Mouse (Mus musculus) liver, adult (tissue): ENCODE results near the gene Kif12.

Experiments used
- GATA4 ChIP-seq: IDR thresholded peaks from 2 replicates; pipeline ENCODE4 v1.6.1; 2014; ENCODE audit warnings: mild to moderate bottlenecking, low read length; ENCODE audit not compliant: insufficient replicate concordance

Kif12 gene

GRCm38 (mm10) chr4:63186281-63186870, 14.4 kb upstream of the Kif12 start:
- no peak for TF ChIP-seq GATA4

DNA sequence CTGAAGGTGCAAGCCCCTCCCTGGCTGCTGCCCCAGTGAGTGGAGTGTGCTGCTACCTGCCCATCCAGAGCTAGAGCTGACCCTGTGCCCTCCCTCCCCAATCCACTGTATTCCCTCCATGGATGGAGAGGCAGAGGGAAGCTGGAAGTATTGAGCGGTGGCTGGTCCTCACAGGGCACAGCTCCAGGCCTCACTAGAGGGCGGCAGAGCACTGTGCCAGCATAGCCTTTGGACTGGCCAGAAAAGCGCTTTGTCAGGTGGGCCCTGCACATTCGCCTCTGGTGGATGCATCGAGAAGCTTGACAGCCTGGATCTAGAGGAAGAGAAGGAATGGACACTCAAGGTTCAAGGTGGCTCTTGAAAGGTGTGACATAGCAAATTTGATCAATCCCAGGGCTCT, 9.6 kb upstream of the Kif12 start:
- no peak for TF ChIP-seq GATA4

DNA sequence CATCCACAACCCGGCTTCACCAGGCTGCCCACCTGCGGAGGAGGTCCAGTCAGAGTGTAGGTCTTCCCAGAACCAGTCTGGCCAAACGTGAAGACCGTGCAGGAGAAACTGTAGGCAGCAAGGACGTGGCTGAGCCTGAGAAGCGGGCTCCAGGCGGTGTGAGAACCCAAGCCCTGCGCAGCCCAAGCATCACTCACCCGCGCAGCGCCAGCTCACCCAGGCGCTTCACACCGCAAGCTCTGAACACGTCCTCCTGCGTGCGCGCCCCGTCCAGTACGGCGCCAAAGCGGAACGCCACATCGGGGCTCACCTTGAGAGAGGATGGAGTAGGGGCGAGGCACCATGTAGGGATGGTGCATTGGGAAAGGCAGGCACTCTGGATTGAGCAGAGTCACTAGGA, 809 bp downstream of the Kif12 start:
- no peak for TF ChIP-seq GATA4

GRCm38 (mm10) chr4:63170061-63170460, 1.9 kb downstream of the Kif12 start:
- no peak for TF ChIP-seq GATA4

- TF ChIP-seq GATA4: no peak
These were observed 5.6 kb downstream of the Kif12 start for GRCm38 (mm10) chr4:63166323-63166722.

DNA sequence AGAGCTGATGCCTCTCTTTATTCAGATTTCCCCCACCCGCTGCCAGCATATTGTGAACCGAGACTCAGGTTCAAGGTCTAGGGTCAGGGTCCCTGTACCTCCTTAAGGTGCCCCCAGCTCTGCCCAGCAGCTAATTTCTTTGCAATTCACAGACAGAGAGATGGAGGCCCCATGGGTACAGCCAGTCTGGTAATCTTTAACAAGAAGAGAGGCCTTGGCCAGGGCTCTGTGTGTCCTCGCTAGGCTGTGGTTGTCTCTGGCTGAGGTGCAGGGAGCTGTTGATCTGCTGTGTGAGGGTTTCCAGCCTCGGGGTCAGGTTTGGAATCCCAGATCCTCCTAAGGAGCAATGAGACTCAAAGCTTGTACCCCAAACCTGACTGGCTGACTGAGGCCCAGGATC, 6.3 kb downstream of the Kif12 start:
- no peak for TF ChIP-seq GATA4

- no peak for TF ChIP-seq GATA4
These were observed 12.9 kb downstream of the Kif12 start for GRCm38 (mm10) chr4:63158961-63159592.

GRCm38 (mm10) chr4:63158192-63158591, 13.7 kb downstream of the Kif12 start:
- no peak for TF ChIP-seq GATA4

DNA sequence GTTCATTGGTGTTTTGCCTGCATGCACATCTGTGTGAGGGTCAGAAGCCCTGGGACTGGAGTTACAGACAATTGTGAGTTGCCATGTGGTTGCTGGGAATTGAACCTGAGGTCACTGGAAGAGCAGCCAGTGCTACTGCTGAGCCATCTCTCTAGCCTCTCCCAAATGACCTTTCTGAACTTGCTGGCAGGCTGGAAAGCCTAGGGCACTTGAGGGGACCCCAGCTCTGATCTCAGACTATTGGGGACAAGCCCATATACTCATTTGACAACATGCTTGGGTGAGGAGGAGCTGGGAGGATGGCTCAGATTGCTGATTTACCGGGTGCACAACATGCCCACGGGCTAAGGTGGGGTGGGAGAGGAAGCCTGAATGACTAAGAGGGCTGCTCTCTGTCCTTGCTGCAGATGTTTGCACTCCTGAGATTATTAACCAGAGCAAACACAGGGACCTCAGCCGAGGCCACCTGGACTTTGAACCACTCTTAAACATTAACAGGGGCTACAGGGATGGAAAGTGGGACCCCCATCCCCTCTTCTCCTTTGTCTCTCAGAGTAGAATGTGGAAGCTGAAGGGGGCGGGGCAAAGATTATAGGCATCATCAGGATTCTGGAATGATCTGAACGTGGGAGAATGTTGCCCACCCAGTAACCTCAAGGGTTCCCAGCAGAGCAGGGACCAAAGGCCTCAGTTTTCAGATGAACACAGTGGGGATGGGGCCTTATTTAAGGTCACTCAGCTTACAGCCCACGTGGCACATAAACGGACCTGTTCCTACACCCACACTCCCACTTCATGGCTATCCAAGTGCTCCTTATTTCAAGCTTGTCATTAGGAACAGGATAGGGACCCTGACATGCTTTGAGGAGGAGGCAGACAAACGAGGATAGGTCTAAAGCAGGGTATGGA, 15.0 kb downstream of the Kif12 start:
- no peak for TF ChIP-seq GATA4

DNA sequence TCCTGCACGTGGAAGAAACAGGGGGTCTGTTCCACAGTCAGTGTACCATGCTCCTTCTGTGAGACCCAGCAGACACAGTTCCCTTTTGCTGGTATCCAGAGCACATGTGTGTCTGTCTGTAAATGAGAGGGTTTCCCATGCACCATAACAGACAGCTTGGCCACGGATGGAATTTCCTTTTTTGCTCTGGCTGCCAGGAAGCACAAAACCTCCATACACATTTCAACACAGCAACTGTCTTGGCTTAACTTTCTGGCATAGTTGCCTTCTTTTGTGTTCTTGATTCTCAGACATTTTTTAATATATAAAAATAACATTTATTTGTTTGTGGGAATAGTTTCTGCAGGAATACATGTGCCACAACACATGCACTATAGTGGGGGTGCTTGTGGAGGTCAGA, 16.3 kb downstream of the Kif12 start:
- no peak for TF ChIP-seq GATA4

- no peak for TF ChIP-seq GATA4
These were observed 17.2 kb downstream of the Kif12 start, which contains the start of gene Ambp for GRCm38 (mm10) chr4:63154699-63155098. Gene Ambp, minus strand, starts transcription at chr4:63154799.

DNA sequence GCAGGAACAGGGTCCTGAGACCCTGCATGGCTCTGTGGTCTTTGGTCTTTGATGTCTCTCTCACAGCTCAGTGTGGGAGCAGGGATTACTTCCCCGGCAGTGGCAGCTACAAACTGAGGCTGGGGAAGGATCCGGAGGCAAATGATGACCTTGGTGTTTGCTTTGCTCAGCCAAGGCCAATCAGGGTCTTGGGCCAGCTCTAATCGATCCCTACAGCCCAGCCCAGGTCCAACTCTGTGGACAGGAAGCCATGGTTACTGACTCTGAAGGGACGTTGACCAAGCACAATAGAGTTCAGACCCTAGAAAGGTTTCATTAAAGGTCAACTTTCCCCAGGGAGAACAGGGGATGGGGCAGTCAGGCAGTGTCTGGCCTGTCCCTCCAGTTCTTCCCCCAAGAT, 17.9 kb downstream of the Kif12 start:
- no peak for TF ChIP-seq GATA4

GRCm38 (mm10) chr4:63151127-63151526, 20.8 kb downstream of the Kif12 start:
- no peak for TF ChIP-seq GATA4

- no peak for TF ChIP-seq GATA4
These were observed 24.7 kb downstream of the Kif12 start for GRCm38 (mm10) chr4:63147268-63147667.

GRCm38 (mm10) chr4:63129891-63130624, 41.9 kb downstream of the Kif12 start:
- no peak for TF ChIP-seq GATA4

DNA sequence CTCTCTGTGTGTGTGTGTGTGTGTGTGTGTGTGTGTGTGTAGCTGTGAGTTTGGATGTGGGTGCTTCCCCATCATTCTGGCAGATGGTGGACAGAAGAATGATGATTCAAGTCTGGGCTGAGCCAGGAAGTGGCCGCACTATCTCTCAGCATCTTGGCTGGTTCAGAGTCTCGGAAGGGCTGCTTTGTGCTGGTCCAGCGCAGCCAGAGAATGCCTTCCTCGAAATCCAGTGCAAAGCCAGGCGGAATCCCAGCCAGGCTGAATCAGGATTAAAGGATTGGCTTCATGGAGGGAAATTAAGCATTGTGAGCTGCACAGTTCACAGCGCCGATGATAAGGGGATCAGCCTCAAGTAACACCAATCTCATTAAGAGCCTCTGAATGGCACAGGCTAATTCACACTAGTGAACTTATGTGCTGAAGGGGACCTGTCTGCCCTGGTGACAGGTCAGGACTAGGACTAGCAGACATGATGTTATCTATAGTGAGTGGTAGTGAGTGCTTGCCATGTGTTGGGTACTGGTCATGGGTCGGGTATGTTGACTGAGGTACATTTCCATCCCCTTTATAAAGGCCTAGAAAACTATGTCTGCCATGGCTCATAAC, 47.0 kb downstream of the Kif12 start:
- no peak for TF ChIP-seq GATA4
